Mouse (Mus musculus) megakaryocyte, embryonic 14.5 days (primary cell): ENCODE measurements at regions not wholly inside any gene's neighbourhood (a gene's known extent, or its start where the extent isn't known, plus 50 kb on each side); places are given as distances from the start of the nearest gene placed in this dataset.
"Not testable (repeated sequence)": the region's sequence is repeated elsewhere in the genome, so short reads cannot be mapped to it uniquely, and the experiment has no call there.

Experiments
- FLI1 ChIP-seq: IDR thresholded peaks from 2 replicates; pipeline ENCODE4 v1.6.1; 2012; ENCODE audit warnings: low read length, inconsistent platforms, mixed read lengths
- GATA1 ChIP-seq: IDR thresholded peaks from 3 replicates; pipeline ENCODE4 v1.6.1; 2012; ENCODE audit warnings: mixed read lengths, low read length, inconsistent platforms, borderline replicate concordance

GRCm38 (mm10) chr14:104336783-104337182 is 131.0 kb downstream of the Pou4f1 start:
- TF ChIP-seq GATA1: peak; percentile 14; the same call in 1 of the 3 replicates
- TF ChIP-seq FLI1: not testable (repeated sequence)
